Mouse (Mus musculus) hindbrain, postnatal 0 days (tissue): ENCODE measurements around the gene Csmd2. TPM values are rescaled to one million over a fixed set of nuclear protein-coding genes. Genes with fewer than 3 reads are reported as not detected.
"Not testable (repeated sequence)": the region's sequence is repeated elsewhere in the genome, so short reads cannot be mapped to it uniquely, and the experiment has no call there.

Experiments
- ATAC-seq: fragments of 200-750 bp; cut with Nextera tagmentation; 2 replicates; pipeline ENCODE4 v1.8.0; 2017; ENCODE audit warnings: mild to moderate bottlenecking, moderate TSS enrichment, moderate library complexity
- DNase-seq: peaks from one replicate; pipeline ENCODE4 v3.0.0-alpha.2; 2015; ENCODE audit warnings: low spot score
- H3K27ac ChIP-seq: fragments of 300-500 bp; sonication (generic); 2 replicates; pipeline ENCODE4 v1.5.1; 2014; ENCODE audit warnings: mild to moderate bottlenecking
- H3K27me3 ChIP-seq: fragments of 300-500 bp; sonication (generic); 2 replicates; pipeline ENCODE4 v1.6.1; 2014; ENCODE audit warnings: low read length, mixed read lengths; ENCODE audit not compliant: insufficient read depth
- H3K36me3 ChIP-seq: fragments of 300-500 bp; sonication (generic); 2 replicates; pipeline ENCODE4 v1.6.1; 2014; ENCODE audit warnings: low read length, mixed read lengths; ENCODE audit not compliant: insufficient read depth
- H3K4me1 ChIP-seq: fragments of 300-500 bp; sonication (generic); 2 replicates; pipeline ENCODE4 v1.6.1; 2014; ENCODE audit warnings: antibody characterized with exemption, low read length, mixed read lengths; ENCODE audit not compliant: insufficient read depth
- H3K4me2 ChIP-seq: fragments of 300-500 bp; sonication (generic); 2 replicates; pipeline ENCODE4 v1.6.1; 2014; ENCODE audit warnings: low read depth, mild to moderate bottlenecking, low read length, moderate library complexity, mixed read lengths
- H3K4me3 ChIP-seq: fragments of 300-500 bp; sonication (generic); 2 replicates; pipeline ENCODE4 v1.5.1; 2014; ENCODE audit warnings: low read length
- H3K9ac ChIP-seq: fragments of 300-500 bp; sonication (generic); replicated peaks from 2 replicates; pipeline ENCODE4 v1.6.1; 2014; ENCODE audit warnings: mild to moderate bottlenecking, low read length, moderate library complexity, mixed read lengths
- H3K9me3 ChIP-seq: fragments of 300-500 bp; sonication (generic); 2 replicates; pipeline ENCODE4 v1.6.1; 2016; ENCODE audit warnings: low read length, mixed read lengths
- CTCF ChIP-seq: IDR thresholded peaks from 2 replicates; pipeline ENCODE4 v1.5.1; 2016; ENCODE audit warnings: antibody characterized with exemption, control low read depth, low read depth
- WGBS: fragments of 180-500 bp; shearing (Covaris S2); extraction: QIAGEN DNeasy Blood & Tissue Kit; methylation state at CpG from one replicate; pipeline ENCODE4 v1.1.7; 2014; 5-methylcytosine and 5-hydroxymethylcytosine counted together
- polyA plus RNA-seq: library from polyadenylated mRNA; unstranded; fragments of >200 nt; fragmentation: Nextera tagmentation; extraction: Ambion mirVana; gene quantifications from 2 replicates; pipeline ENCODE4 v1.2.1, GENCODE M21; 2015
- total RNA-seq: library from RNA; depleted of rRNA; stranded (reverse); fragments of >200 nt; gene quantifications from 2 replicates; pipeline ENCODE4 v1.2.3, GENCODE M21; 2014

The Csmd2 gene
- total and polyA plus RNA-seq, 2 experiments from 2014 or later: 8.2 to 41.3 TPM

- Histone ChIP-seq H3K36me3 (no peaks in the 10 kb centered on the region), H3K27ac (0 out of 2 replicates have a peak overlapping the region, but pooled peaks have one; percentile 7), H3K9me3 (no peaks in the 10 kb centered on the region), H3K4me3 (no peak overlapping the region), H3K4me2 (no peak overlapping the region), H3K4me1 (peaks cover 23% of the 10 kb centered on the region), H3K27me3 (no peaks in the 10 kb centered on the region), H3K9ac (no peak overlapping the region)
- 54% methylated on average over 4 of the region's 4 CpGs for WGBS
- DNase-seq (no peak), ATAC-seq (no peak)
- TF ChIP-seq CTCF: no peak
Measured at GRCm38 (mm10) chr4:128041901-128042300, 54.2 kb downstream of the Csmd2 start.

DNA sequence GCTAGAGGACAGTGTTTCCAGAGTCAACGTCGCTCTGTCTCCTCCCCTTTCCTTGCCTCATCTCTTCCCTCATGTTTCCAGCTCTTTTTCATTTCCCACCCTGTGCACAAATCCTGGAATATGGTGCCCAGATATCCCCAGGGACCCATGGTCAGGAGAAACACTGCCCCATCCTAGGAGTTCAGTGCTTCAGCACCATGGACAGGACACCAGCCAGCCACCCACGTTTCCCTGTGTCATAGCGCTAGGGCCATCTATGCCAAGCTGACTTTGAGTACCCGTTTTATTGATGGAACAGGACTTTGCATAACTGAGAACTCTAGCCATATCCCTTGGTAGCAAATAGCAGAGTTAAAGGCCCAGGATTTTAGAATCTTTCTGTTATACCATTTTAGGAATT lies 55.0 kb downstream of the Csmd2 start:
- Histone ChIP-seq H3K4me1 (peaks cover 23% of the 10 kb centered on the region), H3K27ac (no peak overlapping the region), H3K36me3 (no peaks in the 10 kb centered on the region), H3K27me3 (no peaks in the 10 kb centered on the region), H3K4me2 (no peak overlapping the region), H3K9me3 (no peaks in the 10 kb centered on the region), H3K9ac (no peak overlapping the region), H3K4me3 (no peak overlapping the region)
- no peak for TF ChIP-seq CTCF
- no peak for ATAC-seq
- DNase-seq: peak; percentile 39
- WGBS: 40% methylated on average over 5 of the region's 5 CpGs

GRCm38 (mm10) chr4:128048716-128049115 lies 61.1 kb downstream of the Csmd2 start:
- H3K27me3 ChIP-seq: no peaks in the 10 kb centered on the region
- WGBS: 58% methylated on average over 1 of the region's 1 CpGs
- H3K4me3 ChIP-seq: no peak overlapping the region
- DNase-seq (peak; percentile 28), ATAC-seq (no peak)
- H3K9ac ChIP-seq: no peak overlapping the region
- no peak overlapping the region for H3K27ac ChIP-seq
- no peaks in the 10 kb centered on the region for H3K9me3 ChIP-seq
- no peak for TF ChIP-seq CTCF
- H3K4me1 ChIP-seq: peaks cover 4% of the 10 kb centered on the region; the same call in 1 of the 2 replicates
- H3K36me3 ChIP-seq: no peaks in the 10 kb centered on the region
- no peak overlapping the region for H3K4me2 ChIP-seq

GRCm38 (mm10) chr4:128052701-128053100 lies 65.0 kb downstream of the Csmd2 start:
- Histone ChIP-seq H3K36me3 (no peaks in the 10 kb centered on the region), H3K4me3 (no peak overlapping the region), H3K27ac (no peak overlapping the region), H3K4me1 (no peaks in the 10 kb centered on the region), H3K9ac (no peak overlapping the region), H3K27me3 (no peaks in the 10 kb centered on the region), H3K4me2 (no peak overlapping the region), H3K9me3 (no peaks in the 10 kb centered on the region)
- ATAC-seq: no peak
- 72% methylated on average over 8 of the region's 8 CpGs for WGBS
- TF ChIP-seq CTCF: no peak
- DNase-seq: no peak

DNA sequence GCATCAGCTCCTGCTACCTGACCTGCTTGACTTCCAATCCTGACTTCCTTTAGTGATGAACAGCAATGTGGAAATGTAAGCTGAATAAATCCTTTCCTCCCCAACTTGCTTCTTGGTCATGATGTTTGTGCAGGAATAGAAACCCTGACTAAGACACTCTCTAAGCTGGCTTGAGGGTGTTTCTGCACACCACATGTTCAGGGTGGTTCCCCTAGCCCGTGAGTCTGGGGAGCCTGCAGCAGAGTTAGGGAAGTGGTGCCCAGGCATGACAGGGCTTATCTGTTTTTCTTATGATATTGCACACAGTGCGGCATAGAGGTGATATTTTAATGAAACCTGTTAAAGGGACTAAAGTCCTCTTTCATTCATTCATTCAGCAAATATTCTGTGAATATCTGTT lies 73.6 kb downstream of the Csmd2 start:
- DNase-seq: not testable (repeated sequence)

GRCm38 (mm10) chr4:128067189-128067588 lies 79.5 kb downstream of the Csmd2 start:
- WGBS: 52% methylated on average over 9 of the region's 9 CpGs
- H3K4me3 ChIP-seq: no peak overlapping the region
- no peak overlapping the region for H3K4me2 ChIP-seq
- no peak overlapping the region for H3K27ac ChIP-seq
- H3K4me1 ChIP-seq: peaks cover 3% of the 10 kb centered on the region; the same call in 1 of the 2 replicates
- TF ChIP-seq CTCF: no peak
- 0 out of 2 replicates have a peak, but pooled peaks have one; percentile 53 for ATAC-seq
- H3K9ac ChIP-seq: no peak overlapping the region
- no peaks in the 10 kb centered on the region for H3K36me3 ChIP-seq
- DNase-seq: no peak
- H3K27me3 ChIP-seq: no peaks in the 10 kb centered on the region
- no peaks in the 10 kb centered on the region for H3K9me3 ChIP-seq

More for the DNA sequence above, 73.6 kb downstream of the Csmd2 start:
- ATAC-seq, H3K4me1 ChIP-seq, H3K36me3 ChIP-seq, H3K27ac ChIP-seq, H3K4me3 ChIP-seq, H3K27me3 ChIP-seq, H3K9ac ChIP-seq, H3K4me2 ChIP-seq, H3K9me3 ChIP-seq: not testable (repeated sequence)
- 79% methylated on average over 2 of the region's 2 CpGs for WGBS

GRCm38 (mm10) chr4:128084466-128084865 lies 96.8 kb downstream of the Csmd2 start:
- H3K9me3 ChIP-seq: no peaks in the 10 kb centered on the region
- H3K9ac ChIP-seq: no peak overlapping the region
- TF ChIP-seq CTCF: no peak
- H3K27ac ChIP-seq: 0 out of 2 replicates have a peak overlapping the region, but pooled peaks have one; percentile 32
- H3K4me3 ChIP-seq: no peak overlapping the region
- DNase-seq (no peak), ATAC-seq (no peak)
- no peaks in the 10 kb centered on the region for H3K27me3 ChIP-seq
- H3K36me3 ChIP-seq: no peaks in the 10 kb centered on the region
- peaks cover 11% of the 10 kb centered on the region for H3K4me1 ChIP-seq
- no peak overlapping the region for H3K4me2 ChIP-seq
- WGBS: 77% methylated on average over 3 of the region's 3 CpGs
